Mouse (Mus musculus) hindbrain, postnatal 0 days (tissue): ENCODE measurements around the gene Dap. TPM values are rescaled to one million over a fixed set of nuclear protein-coding genes. Genes with fewer than 3 reads are reported as not detected.

Experiments used
- ATAC-seq: fragments of 200-750 bp; cut with Nextera tagmentation; 2 replicates; pipeline ENCODE4 v1.8.0; 2017; ENCODE audit warnings: mild to moderate bottlenecking, moderate TSS enrichment, moderate library complexity
- DNase-seq: peaks from one replicate; pipeline ENCODE4 v3.0.0-alpha.2; 2015; ENCODE audit warnings: low spot score
- H3K27ac ChIP-seq: fragments of 300-500 bp; sonication (generic); 2 replicates; pipeline ENCODE4 v1.5.1; 2014; ENCODE audit warnings: mild to moderate bottlenecking
- H3K27me3 ChIP-seq: fragments of 300-500 bp; sonication (generic); 2 replicates; pipeline ENCODE4 v1.6.1; 2014; ENCODE audit warnings: low read length, mixed read lengths; ENCODE audit not compliant: insufficient read depth
- H3K36me3 ChIP-seq: fragments of 300-500 bp; sonication (generic); 2 replicates; pipeline ENCODE4 v1.6.1; 2014; ENCODE audit warnings: low read length, mixed read lengths; ENCODE audit not compliant: insufficient read depth
- H3K4me1 ChIP-seq: fragments of 300-500 bp; sonication (generic); 2 replicates; pipeline ENCODE4 v1.6.1; 2014; ENCODE audit warnings: antibody characterized with exemption, low read length, mixed read lengths; ENCODE audit not compliant: insufficient read depth
- H3K4me2 ChIP-seq: fragments of 300-500 bp; sonication (generic); 2 replicates; pipeline ENCODE4 v1.6.1; 2014; ENCODE audit warnings: low read depth, mild to moderate bottlenecking, low read length, moderate library complexity, mixed read lengths
- H3K4me3 ChIP-seq: fragments of 300-500 bp; sonication (generic); 2 replicates; pipeline ENCODE4 v1.5.1; 2014; ENCODE audit warnings: low read length
- H3K9ac ChIP-seq: fragments of 300-500 bp; sonication (generic); replicated peaks from 2 replicates; pipeline ENCODE4 v1.6.1; 2014; ENCODE audit warnings: mild to moderate bottlenecking, low read length, moderate library complexity, mixed read lengths
- H3K9me3 ChIP-seq: fragments of 300-500 bp; sonication (generic); 2 replicates; pipeline ENCODE4 v1.6.1; 2016; ENCODE audit warnings: low read length, mixed read lengths
- CTCF ChIP-seq: IDR thresholded peaks from 2 replicates; pipeline ENCODE4 v1.5.1; 2016; ENCODE audit warnings: antibody characterized with exemption, control low read depth, low read depth
- WGBS: fragments of 180-500 bp; shearing (Covaris S2); extraction: QIAGEN DNeasy Blood & Tissue Kit; methylation state at CpG from one replicate; pipeline ENCODE4 v1.1.7; 2014; 5-methylcytosine and 5-hydroxymethylcytosine counted together
- polyA plus RNA-seq: library from polyadenylated mRNA; unstranded; fragments of >200 nt; fragmentation: Nextera tagmentation; extraction: Ambion mirVana; gene quantifications from 2 replicates; pipeline ENCODE4 v1.2.1, GENCODE M21; 2015
- total RNA-seq: library from RNA; depleted of rRNA; stranded (reverse); fragments of >200 nt; gene quantifications from 2 replicates; pipeline ENCODE4 v1.2.3, GENCODE M21; 2014

Dap gene
- total and polyA plus RNA-seq, 2 experiments from 2014 or later: 17.6 to 29.5 TPM

DNA sequence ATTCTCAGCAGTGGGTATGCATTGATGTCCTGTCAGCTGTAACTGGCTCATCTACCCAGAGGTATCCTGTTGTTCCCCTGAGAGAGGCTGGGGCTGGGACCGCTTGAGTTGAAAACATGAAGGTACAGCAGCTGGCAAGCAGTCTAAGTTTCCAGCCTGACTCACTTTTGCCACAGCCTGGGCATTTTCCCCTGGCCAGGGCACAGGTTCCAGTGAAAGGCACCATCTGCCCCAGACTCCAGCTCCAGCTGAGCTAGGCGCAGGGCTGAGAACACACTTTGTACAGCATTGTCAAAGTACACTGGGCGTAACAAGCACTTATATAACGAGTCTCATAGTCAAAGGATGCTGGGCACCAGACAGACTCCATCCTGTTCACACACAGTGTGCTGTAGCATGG lies 29.8 kb downstream of the Dap start:
- no peak overlapping the region for H3K4me3 ChIP-seq
- H3K27me3 ChIP-seq: no peaks in the 10 kb centered on the region
- H3K4me2 ChIP-seq: no peak overlapping the region
- 68% methylated on average over 4 of the region's 4 CpGs for WGBS
- no peak for TF ChIP-seq CTCF
- H3K36me3 ChIP-seq: no peaks in the 10 kb centered on the region
- ATAC-seq (0 out of 2 replicates have a peak, but pooled peaks have one; percentile 13), DNase-seq (no peak)
- no peaks in the 10 kb centered on the region for H3K9me3 ChIP-seq
- peaks cover 7% of the 10 kb centered on the region; the same call in 1 of the 2 replicates for H3K4me1 ChIP-seq
- H3K27ac ChIP-seq: no peak overlapping the region
- H3K9ac ChIP-seq: no peak overlapping the region

- no peaks in the 10 kb centered on the region for H3K27me3 ChIP-seq
- H3K9me3 ChIP-seq: no peaks in the 10 kb centered on the region
- no peak for ATAC-seq
- no peaks in the 10 kb centered on the region for H3K36me3 ChIP-seq
- peaks cover 7% of the 10 kb centered on the region; the same call in 1 of the 2 replicates for H3K4me1 ChIP-seq
- no peak for TF ChIP-seq CTCF
- no peak overlapping the region for H3K4me3 ChIP-seq
- no peak overlapping the region for H3K27ac ChIP-seq
- no peak overlapping the region for H3K9ac ChIP-seq
- no peak for DNase-seq
- WGBS: 85% methylated on average over 9 of the region's 9 CpGs
- H3K4me2 ChIP-seq: no peak overlapping the region
Measured at GRCm38 (mm10) chr15:31254939-31255535, 30.9 kb downstream of the Dap start.

- no peak overlapping the region for H3K9ac ChIP-seq
- no peak overlapping the region for H3K27ac ChIP-seq
- WGBS: 83% methylated on average over 6 of the region's 6 CpGs
- H3K4me3 ChIP-seq: no peak overlapping the region
- H3K36me3 ChIP-seq: no peaks in the 10 kb centered on the region
- DNase-seq: no peak
- TF ChIP-seq CTCF: no peak
- no peaks in the 10 kb centered on the region for H3K9me3 ChIP-seq
- no peak overlapping the region for H3K4me2 ChIP-seq
- ATAC-seq: no peak
- H3K4me1 ChIP-seq: 0 out of 2 replicates have a peak, but pooled peaks cover 2% of the 10 kb centered on the region
- H3K27me3 ChIP-seq: no peaks in the 10 kb centered on the region
Measured at GRCm38 (mm10) chr15:31255762-31256161, 31.6 kb downstream of the Dap start.

GRCm38 (mm10) chr15:31257329-31257728 lies 33.2 kb downstream of the Dap start:
- H3K27ac ChIP-seq: no peak overlapping the region
- 92% methylated on average over 1 of the region's 1 CpGs for WGBS
- no peaks in the 10 kb centered on the region for H3K4me1 ChIP-seq
- TF ChIP-seq CTCF: no peak
- ATAC-seq: no peak
- H3K27me3 ChIP-seq: no peaks in the 10 kb centered on the region
- no peak for DNase-seq
- H3K9me3 ChIP-seq: no peaks in the 10 kb centered on the region
- no peak overlapping the region for H3K4me3 ChIP-seq
- no peaks in the 10 kb centered on the region for H3K36me3 ChIP-seq
- H3K4me2 ChIP-seq: no peak overlapping the region
- no peak overlapping the region for H3K9ac ChIP-seq

GRCm38 (mm10) chr15:31258029-31258692 lies 34.0 kb downstream of the Dap start:
- TF ChIP-seq CTCF: no peak
- Histone ChIP-seq H3K27ac (no peak overlapping the region), H3K9ac (no peak overlapping the region), H3K4me1 (no peaks in the 10 kb centered on the region), H3K36me3 (no peaks in the 10 kb centered on the region), H3K27me3 (no peaks in the 10 kb centered on the region), H3K4me3 (no peak overlapping the region), H3K4me2 (no peak overlapping the region), H3K9me3 (no peaks in the 10 kb centered on the region)
- WGBS: 84% methylated on average over 21 of the region's 21 CpGs
- DNase-seq: no peak
- no peak for ATAC-seq

DNA sequence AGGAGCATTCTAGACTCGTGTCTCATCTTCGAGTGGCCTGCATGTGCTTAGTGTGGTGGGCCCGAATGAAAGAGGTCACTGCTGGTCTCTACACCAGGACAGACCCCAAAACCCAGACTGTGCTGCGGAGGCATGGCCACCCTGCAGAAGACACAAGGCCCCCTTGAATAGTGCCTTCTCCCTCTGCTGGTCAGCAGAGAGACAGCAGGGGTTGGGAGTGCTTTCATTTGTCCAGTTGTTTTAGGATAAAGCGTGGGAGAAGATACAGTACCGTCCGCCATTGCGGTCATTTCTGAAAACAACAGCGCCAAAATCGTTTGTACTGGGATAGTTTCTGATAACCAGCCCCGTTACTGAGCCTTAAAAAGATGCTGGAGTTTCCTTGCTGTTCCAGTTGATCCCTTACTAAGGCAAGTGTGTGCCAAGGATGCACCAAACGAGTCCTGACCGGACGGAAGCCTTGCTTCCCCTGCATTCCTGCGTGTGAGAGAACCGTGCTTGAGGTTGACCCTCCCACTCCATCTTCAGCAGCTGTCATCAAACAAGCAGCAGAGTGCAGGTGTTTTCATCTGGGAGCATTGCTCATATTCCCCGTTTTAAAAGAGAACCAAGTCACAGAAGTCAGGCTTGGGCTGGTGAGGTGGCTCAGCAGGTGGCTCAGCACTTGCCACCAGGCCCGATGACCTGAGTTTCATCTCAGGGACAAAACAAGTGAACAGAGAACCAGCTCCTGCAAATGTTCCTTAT lies 34.8 kb downstream of the Dap start:
- peak; percentile 71 for TF ChIP-seq CTCF
- DNase-seq: no peak
- WGBS: 86% methylated on average over 18 of the region's 18 CpGs

More for the DNA sequence above, 34.8 kb downstream of the Dap start:
- no peaks in the 10 kb centered on the region for H3K4me1 ChIP-seq
- H3K9ac ChIP-seq: no peak overlapping the region
- H3K36me3 ChIP-seq: no peaks in the 10 kb centered on the region
- H3K4me2 ChIP-seq: no peak overlapping the region
- H3K27me3 ChIP-seq: no peaks in the 10 kb centered on the region
- H3K27ac ChIP-seq: no peak overlapping the region
- ATAC-seq: no peak
- no peaks in the 10 kb centered on the region for H3K9me3 ChIP-seq
- H3K4me3 ChIP-seq: no peak overlapping the region
